Mouse (Mus musculus): ENCODE results near the gene Fau. TPM values are rescaled to one million over a fixed set of nuclear protein-coding genes. Genes with fewer than 3 reads are reported as not detected.
"Not testable (repeated sequence)": the region's sequence is repeated elsewhere in the genome, so short reads cannot be mapped to it uniquely, and the experiment has no call there.

Fau gene
- 100 to 1,000 TPM; 676 to 701 TPM for total RNA-seq (2021)

GRCm38 (mm10) chr19:6057313-6058096 is at the start of gene Fau, which contains the start of gene Mrpl49:
Fau (plus strand) TSS chr19:6057844.
Mrpl49 (minus strand) TSS chr19:6057785.
- peak; percentile 98 to 99 for DNase-seq

GRCm38 (mm10) chr19:6009137-6009536 is 48.5 kb upstream of the Fau start:
- no peak for DNase-seq

GRCm38 (mm10) chr19:6013691-6014090 is 44.0 kb upstream of the Fau start:
- DNase-seq, result no peak

- DNase-seq, result no peak
Measured at GRCm38 (mm10) chr19:6014991-6015510, 42.6 kb upstream of the Fau start.

GRCm38 (mm10) chr19:6015511-6016315 is 41.9 kb upstream of the Fau start, which contains the start of gene Capn1:
Capn1 (minus strand) TSS chr19:6015897.
- peak; percentile 60 to 72 for DNase-seq

GRCm38 (mm10) chr19:6016532-6016931 is 41.1 kb upstream of the Fau start:
- DNase-seq, result peak in 1 of 2 experiments; percentile 5

- DNase-seq, result peak; percentile 65 to 77
Measured at GRCm38 (mm10) chr19:6018142-6019089, 39.2 kb upstream of the Fau start.

- DNase-seq, result no peak
Measured at GRCm38 (mm10) chr19:6020276-6020675, 37.4 kb upstream of the Fau start.

- DNase-seq, result no peak
Measured at GRCm38 (mm10) chr19:6023059-6023458, 34.6 kb upstream of the Fau start.

- DNase-seq, result no peak
Measured at GRCm38 (mm10) chr19:6023930-6024329, 33.7 kb upstream of the Fau start.

- no peak for DNase-seq
Measured at GRCm38 (mm10) chr19:6028991-6029390, 28.7 kb upstream of the Fau start.

- no peak for DNase-seq
Measured at GRCm38 (mm10) chr19:6029426-6029825, 28.2 kb upstream of the Fau start.

GRCm38 (mm10) chr19:6030520-6031280 is 26.9 kb upstream of the Fau start:
- no peak for DNase-seq

GRCm38 (mm10) chr19:6035966-6036585 is 21.6 kb upstream of the Fau start:
- no peak for DNase-seq

- no peak for DNase-seq
Measured at GRCm38 (mm10) chr19:6037695-6038094, 19.9 kb upstream of the Fau start.

- no peak for DNase-seq
Measured at GRCm38 (mm10) chr19:6038326-6038725, 19.3 kb upstream of the Fau start.

- no peak for DNase-seq
Measured at GRCm38 (mm10) chr19:6040002-6040401, 17.6 kb upstream of the Fau start.

- no peak for DNase-seq
Measured at GRCm38 (mm10) chr19:6042293-6042692, 15.4 kb upstream of the Fau start.

GRCm38 (mm10) chr19:6044102-6044501 is 13.5 kb upstream of the Fau start:
- not testable (repeated sequence) for DNase-seq

Measured in layer of hippocampus, postnatal 36 days (tissue).